Mouse (Mus musculus) retina, adult 2 months (tissue): ENCODE measurements around the gene Clrn2.

Source experiments
- DNase-seq: peaks from one replicate; pipeline ENCODE4 v3.0.0-alpha.2; 2012; ENCODE audit warnings: low read depth, low spot score

The Clrn2 gene

DNA sequence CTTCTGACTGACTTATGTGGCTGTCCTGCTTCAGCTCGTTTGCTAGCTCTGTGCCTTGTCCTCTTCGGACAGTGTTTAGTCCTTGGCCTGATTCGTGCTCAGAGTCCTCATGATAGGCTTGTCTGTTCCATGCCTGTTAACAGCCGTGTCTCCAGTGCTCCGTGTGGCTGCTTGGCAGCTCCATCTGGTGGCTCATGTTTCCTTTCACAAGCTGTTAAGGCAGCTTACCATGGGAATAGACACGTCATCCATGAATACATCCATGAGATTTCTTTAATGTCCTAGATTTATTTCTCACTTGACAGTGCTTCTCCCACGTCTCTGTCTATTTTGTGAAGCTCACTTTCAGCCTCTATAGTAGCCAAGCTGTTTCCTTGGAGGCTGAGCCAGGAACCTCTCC lies 56.5 kb downstream of the Clrn2 start:
- no peak for DNase-seq

DNA sequence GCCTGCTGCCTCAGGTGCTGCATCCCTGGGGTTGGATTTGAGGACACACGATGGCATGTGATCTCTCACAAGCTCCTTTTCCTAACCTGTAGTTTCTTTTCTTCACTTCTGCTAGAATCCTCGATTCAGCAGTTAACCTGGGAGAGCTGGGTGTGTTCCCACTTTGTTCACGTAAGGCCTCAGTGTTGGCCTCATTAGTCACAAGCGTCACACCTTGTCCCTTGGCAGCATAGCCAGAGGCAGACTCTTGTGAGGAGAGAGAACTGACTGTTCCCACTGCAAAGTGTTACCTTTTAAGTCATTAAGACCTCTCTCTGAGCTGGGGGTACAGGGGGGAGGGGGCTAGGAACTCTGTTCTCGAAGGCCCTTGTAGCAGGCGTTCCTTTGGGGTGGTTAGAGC lies 59.4 kb downstream of the Clrn2 start:
- DNase-seq, result no peak

DNA sequence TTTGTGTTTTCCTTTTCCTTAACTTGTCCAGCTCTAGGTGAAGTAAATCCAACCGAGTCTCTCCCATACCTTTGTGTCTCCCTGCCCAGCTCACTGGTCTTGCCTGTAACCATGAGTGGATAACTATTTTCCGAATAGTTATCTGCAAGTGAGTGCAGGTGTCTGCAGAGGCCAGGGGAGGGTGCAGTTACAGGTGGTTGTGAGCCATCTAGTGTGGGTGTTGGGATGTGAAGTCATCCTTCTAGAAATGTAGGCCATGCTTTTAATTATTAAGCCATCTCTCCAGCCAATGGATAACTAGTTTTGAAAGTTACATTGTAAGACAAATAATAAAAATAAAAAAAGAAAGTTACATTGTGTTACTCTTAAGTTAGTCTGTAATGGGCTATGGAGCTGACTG lies 60.0 kb downstream of the Clrn2 start:
- DNase-seq, result no peak
